Mouse (Mus musculus) brain, embryonic 14.5 days (tissue): ENCODE results near the gene Slc7a14. TPM values are rescaled to one million over a fixed set of nuclear protein-coding genes. Genes with fewer than 3 reads are reported as not detected.

Experiments used
- DNase-seq: peaks from one replicate; pipeline ENCODE4 v3.0.0-alpha.2; 2011; ENCODE audit warnings: low read depth
- CTCF ChIP-seq: fragments of 200-500 bp; IDR thresholded peaks from 2 replicates; pipeline ENCODE4 v1.5.1; 2012; ENCODE audit warnings: inconsistent platforms, mild to moderate bottlenecking, moderate library complexity, borderline replicate concordance; ENCODE audit not compliant: insufficient read depth, insufficient read length; ENCODE audit errors: extremely low read depth
- POLR2A ChIP-seq: fragments of 200-500 bp; IDR thresholded peaks from 2 replicates; pipeline ENCODE4 v1.6.1; 2012; ENCODE audit warnings: mild to moderate bottlenecking, inconsistent platforms, borderline replicate concordance; ENCODE audit not compliant: poor library complexity, insufficient read depth, insufficient read length, severe bottlenecking; ENCODE audit errors: extremely low read depth
- polyA plus RNA-seq: library from polyadenylated mRNA; depleted of rRNA; stranded (reverse); fragments of >200 nt; gene quantifications from 2 replicates; pipeline ENCODE4 v1.2.3, GENCODE M21; 2012

Slc7a14 gene
- polyA plus RNA-seq, 1 experiment = 6.3 TPM

- no peak for DNase-seq
- TF ChIP-seq POLR2A (no peak), CTCF (no peak)
Observed at GRCm38 (mm10) chr3:31208046-31208445, 102.1 kb downstream of the Slc7a14 start.

GRCm38 (mm10) chr3:31205167-31205566 is 105.0 kb downstream of the Slc7a14 start:
- no peak for DNase-seq
- TF ChIP-seq CTCF (no peak), POLR2A (no peak)

DNA sequence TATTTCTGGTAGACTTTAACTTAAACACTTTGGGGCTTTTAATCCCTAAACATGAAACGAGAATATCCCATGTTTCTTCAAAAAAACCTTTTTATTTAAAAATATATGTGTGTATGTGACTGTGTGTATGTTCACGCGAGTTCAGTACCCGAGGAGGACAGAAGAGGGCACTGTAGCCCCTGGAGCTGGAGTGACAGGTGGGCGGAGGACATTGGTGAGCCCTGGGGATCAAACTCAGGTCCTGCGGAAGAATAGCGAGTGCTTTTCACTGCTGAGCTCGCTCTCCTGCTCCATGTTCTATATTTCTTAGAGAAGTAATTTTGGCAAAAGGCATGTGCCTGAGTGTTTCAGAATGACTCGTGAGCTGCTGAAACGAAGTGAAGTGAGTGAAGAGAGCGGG is 106.2 kb downstream of the Slc7a14 start:
- DNase-seq = no peak
- TF ChIP-seq CTCF (no peak), POLR2A (no peak)

DNA sequence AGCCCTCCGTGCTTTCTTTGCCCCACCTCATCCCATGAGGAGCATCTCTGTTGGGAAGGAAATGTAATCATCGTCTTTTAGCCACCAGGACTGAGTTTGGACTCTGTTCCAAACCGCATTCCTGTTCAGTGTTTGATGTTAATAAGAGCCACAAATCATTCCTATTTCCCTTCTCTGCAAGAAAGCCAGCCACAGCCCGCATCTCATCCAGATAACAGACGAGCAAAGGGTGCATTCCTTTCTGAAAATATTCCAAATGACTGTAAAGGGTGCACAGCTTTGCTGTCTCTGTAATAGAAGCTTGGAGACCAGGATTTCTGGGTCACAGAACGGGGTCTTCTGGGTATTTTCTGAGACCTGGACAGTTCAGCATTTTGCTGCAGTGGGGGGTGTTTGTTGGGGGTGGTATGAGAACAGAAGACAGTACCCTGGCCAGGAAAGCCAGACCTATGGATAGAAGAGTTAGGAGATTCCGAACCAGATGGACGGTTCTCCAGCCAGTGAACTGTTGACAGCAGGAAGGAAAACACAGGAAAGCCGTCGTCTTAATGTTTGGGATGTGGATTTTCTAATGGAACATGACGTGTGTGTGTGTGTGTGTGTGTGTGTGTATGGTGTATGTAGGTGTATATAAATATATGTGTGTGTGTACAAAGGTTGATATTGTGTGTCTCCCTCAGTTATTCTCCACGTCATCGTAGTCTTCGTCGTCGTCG is 110.9 kb downstream of the Slc7a14 start:
- no peak for TF ChIP-seq CTCF
- TF ChIP-seq POLR2A = no peak
- no peak for DNase-seq

DNA sequence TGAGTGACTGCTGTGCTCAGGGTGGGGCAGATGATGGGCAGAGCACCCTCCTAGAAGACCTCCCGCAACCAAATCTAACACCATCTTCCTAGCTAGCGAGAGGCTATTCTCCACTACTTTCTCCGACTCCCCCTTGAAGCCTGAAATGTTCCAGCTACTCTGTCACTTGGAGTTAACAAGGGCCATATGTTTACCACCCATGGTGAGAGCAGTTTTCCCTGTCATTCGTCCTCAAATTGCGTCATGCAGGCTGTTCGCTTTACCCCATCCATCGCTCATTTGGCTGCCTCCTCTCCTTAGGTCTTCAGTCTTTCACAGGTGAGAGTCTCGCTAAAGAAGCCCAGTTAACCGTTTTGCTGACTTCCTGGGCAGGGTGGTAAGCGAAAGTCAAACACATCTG is 118.8 kb downstream of the Slc7a14 start:
- no peak for TF ChIP-seq CTCF
- no peak for TF ChIP-seq POLR2A
- peak; percentile 31 for DNase-seq

- TF ChIP-seq POLR2A (no peak), CTCF (no peak)
- no peak for DNase-seq
Observed at GRCm38 (mm10) chr3:31190342-31190741, 119.8 kb downstream of the Slc7a14 start.

GRCm38 (mm10) chr3:31166365-31166871 is 143.8 kb downstream of the Slc7a14 start:
- peak; percentile 58 for DNase-seq

GRCm38 (mm10) chr3:31165803-31166202 is 144.4 kb downstream of the Slc7a14 start:
- no peak for TF ChIP-seq CTCF
- no peak for TF ChIP-seq POLR2A
- no peak for DNase-seq

More at GRCm38 (mm10) chr3:31166365-31166871, 143.8 kb downstream of the Slc7a14 start:
- TF ChIP-seq POLR2A (no peak), CTCF (no peak)

GRCm38 (mm10) chr3:31162860-31163259 is 147.3 kb downstream of the Slc7a14 start:
- DNase-seq = no peak
- TF ChIP-seq POLR2A = no peak
- TF ChIP-seq CTCF = no peak

DNA sequence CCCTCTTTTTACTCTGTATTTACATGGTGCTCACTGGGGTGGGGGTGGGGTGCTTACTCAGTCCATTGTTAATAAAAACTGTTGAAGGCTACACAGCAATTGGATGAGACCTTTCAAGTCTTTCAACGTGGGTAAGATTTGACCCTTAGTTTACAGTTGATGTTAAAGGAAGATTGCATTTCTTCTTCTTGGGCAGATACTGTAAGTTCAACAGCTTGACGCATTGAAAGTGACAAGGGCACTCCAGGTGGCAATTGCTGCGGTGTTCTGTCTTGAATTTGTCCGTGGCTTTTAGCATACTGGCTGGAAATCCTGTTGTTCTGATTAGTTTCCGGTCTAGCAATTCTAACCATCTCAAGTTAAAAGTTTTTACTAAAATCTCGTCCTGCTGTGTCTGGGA is 148.8 kb downstream of the Slc7a14 start:
- no peak for DNase-seq
- TF ChIP-seq CTCF (no peak), POLR2A (no peak)

GRCm38 (mm10) chr3:31160046-31160445 is 150.1 kb downstream of the Slc7a14 start:
- no peak for TF ChIP-seq POLR2A
- TF ChIP-seq CTCF = no peak
- DNase-seq = no peak

GRCm38 (mm10) chr3:31157776-31158175 is 152.4 kb downstream of the Slc7a14 start:
- TF ChIP-seq POLR2A (no peak), CTCF (no peak)

More at GRCm38 (mm10) chr3:31157776-31158175, 152.4 kb downstream of the Slc7a14 start:
- no peak for DNase-seq
